Mouse (Mus musculus): Measurements from ENCODE around the gene Bub1b. TPM values are rescaled to one million over a fixed set of nuclear protein-coding genes. Genes with fewer than 3 reads are reported as not detected.
A peak's percentile ranks its signal among the peaks of the same experiment; 100 is the strongest.
"Not testable (repeated sequence)": the region's sequence is repeated elsewhere in the genome, so short reads cannot be mapped to it uniquely, and the experiment has no call there.

Bub1b gene
- polyA plus RNA-seq (2011; ENCODE audit: insufficient read length, low read depth, missing spikeins): 44.7 and 75.2 TPM in 2 replicates

- TF ChIP-seq POLR2A (IDR thresholded peaks at IDR 0.05; ENCODE audit: low read depth, low read length) (peak; percentile 55; the same call in 1 of the 2 replicates), CTCF (IDR thresholded peaks at IDR 0.05; ENCODE audit: borderline replicate concordance, insufficient read depth, low read length) (no peak)
These were observed at the start of gene Bub1b for GRCm38 (mm10) chr2:118597673-118598568. Bub1b (plus strand) TSS chr2:118598211.

DNA sequence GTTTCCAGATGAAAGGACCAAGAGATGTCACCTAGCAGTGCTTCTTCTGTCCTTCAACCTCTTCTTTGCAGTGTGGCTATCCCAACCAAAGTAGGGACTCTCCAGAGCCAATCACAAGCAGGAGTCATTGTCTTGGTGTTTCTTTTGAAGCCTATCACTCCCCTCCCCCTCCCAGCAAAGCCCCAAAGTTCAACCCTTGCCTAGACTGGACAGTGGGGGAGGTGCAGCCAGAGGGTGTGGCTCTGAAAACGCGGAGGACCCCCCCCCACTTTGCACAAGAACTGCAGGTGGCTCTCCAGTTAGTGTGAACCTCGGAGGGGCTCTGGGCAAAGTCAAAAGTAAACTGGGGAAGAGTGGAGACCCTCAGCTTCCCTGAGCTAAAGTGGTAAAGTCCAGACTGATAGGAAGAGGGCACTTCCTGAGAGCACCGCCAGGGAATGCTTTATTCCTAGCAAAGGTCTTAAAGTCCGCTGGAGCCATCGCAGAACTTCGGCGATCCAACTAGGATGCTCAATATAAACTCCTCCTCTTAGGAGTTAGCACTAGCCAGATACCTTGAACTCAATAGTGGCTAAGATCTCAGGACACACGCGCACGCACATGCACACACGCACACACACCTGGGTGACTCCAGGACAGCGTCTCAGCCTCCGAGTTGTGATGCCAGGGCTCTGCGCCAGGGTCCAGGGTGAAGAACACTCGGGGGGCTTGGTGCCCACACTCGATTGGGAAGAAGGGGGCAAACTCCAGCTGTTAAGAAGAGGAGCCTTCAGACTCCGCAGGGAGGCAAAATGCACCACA is 49.4 kb upstream of the Bub1b start:
- peaks cover 30% of the 10 kb centered on the region for H3K4me1 ChIP-seq (ENCODE audit: control insufficient read depth, insufficient read depth, low read length)

More at GRCm38 (mm10) chr2:118597673-118598568, at the start of gene Bub1b:
- Histone ChIP-seq H3K4me3 (ENCODE audit: insufficient read depth, low read length) (peak within 1 kb of the TSS; percentile 96), H3K4me1 (ENCODE audit: control insufficient read depth, insufficient read depth, low read length) (no peaks in the 10 kb centered on the region), H3K27ac (ENCODE audit: insufficient read depth, low read length) (no peak within 1 kb of the TSS)

DNA sequence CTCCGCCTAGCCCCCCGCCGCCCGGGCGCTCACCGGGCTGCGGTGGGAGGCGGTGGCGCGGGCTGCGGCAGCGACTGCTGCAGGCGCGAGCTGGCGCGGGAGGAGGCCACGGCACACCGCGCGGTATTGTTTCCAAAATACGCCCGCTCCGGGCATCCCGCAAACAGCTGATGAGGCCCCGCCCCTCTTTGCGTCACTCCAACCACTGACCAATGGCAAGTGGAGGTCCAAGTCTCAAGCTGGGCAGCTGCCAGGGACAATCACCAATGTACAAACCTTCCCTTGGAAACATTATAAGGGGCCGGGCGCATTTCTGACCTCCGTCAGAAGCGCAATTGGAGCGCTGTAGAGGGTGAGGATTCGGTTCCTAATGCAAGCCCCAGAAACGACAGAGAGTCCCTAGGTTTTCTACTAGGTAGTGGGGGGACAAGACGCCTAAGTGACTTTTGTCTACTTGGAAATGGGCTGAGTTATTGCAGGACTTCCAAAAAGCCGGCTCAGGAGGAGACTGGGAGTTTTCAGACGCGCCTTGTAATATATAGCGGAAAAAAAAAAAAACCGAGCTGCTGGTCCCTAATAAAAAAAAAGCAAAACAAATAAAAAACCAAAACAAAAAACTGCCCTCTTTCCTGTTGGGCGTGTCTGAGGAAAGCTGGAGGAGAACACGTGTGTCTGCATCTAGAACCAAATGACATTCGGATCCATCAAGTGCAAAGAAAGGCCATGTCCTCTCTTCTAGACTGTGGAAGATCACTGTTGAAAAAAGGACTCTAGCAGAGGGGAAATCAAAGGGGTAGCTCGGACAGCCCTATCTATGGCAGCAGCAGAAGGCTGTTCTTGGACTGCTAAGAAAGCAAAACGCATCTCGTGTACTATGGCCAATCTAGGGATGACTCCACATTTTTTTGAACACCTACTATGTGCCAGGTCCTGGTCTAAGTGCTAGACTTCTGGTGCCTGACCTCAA is 48.2 kb upstream of the Bub1b start, which contains the start of gene Bmf:
Gene Bmf (minus strand): TSS at position 181 of the 967 bp plus-strand sequence.
- peaks cover 28% of the 10 kb centered on the region for H3K4me1 ChIP-seq (ENCODE audit: control insufficient read depth, insufficient read depth, low read length)
- no peak within 1 kb of the TSS for H3K27ac ChIP-seq (ENCODE audit: insufficient read depth, low read length)
- TF ChIP-seq CTCF (IDR thresholded peaks at IDR 0.05; ENCODE audit: borderline replicate concordance, insufficient read depth, low read length): no peak
- peak; percentile 52; the same call in 1 of the 2 replicates for TF ChIP-seq POLR2A (IDR thresholded peaks at IDR 0.05; ENCODE audit: low read depth, low read length)

More for the DNA sequence above, 49.4 kb upstream of the Bub1b start:
- peak overlapping the region; percentile 68 for H3K4me3 ChIP-seq (ENCODE audit: insufficient read depth, low read length)
- no peak for TF ChIP-seq CTCF (IDR thresholded peaks at IDR 0.05; ENCODE audit: borderline replicate concordance, insufficient read depth, low read length)
- TF ChIP-seq POLR2A (IDR thresholded peaks at IDR 0.05; ENCODE audit: low read depth, low read length): no peak
- H3K27ac ChIP-seq (ENCODE audit: insufficient read depth, low read length): no peak overlapping the region

DNA sequence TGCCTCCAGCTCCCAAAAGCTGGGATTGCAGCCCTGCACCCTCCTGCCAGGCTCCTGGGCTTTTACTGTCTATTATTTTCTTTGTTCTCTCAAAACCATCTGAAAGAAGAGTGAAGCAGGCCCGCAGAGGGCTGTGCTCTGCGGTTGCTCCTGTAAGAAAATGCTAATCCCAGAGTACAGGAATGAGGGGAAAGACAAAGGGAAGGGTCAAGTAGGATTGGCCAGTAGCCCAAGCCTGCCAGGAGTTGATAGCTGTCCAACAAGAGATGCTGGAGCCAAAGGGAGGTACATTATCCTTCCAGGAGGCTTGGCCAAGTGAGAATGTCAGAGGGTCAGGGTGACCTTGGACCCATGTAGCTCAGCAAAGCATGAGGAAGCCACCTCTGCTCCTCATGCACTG is 46.4 kb upstream of the Bub1b start:
- no peak overlapping the region for H3K4me3 ChIP-seq (ENCODE audit: insufficient read depth, low read length)
- no peak overlapping the region for H3K27ac ChIP-seq (ENCODE audit: insufficient read depth, low read length)
- H3K4me1 ChIP-seq (ENCODE audit: control insufficient read depth, insufficient read depth, low read length): peaks cover 14% of the 10 kb centered on the region
- TF ChIP-seq CTCF (IDR thresholded peaks at IDR 0.05; ENCODE audit: borderline replicate concordance, insufficient read depth, low read length) (no peak), POLR2A (IDR thresholded peaks at IDR 0.05; ENCODE audit: low read depth, low read length) (no peak)

More for the DNA sequence above, 48.2 kb upstream of the Bub1b start, which contains the start of gene Bmf:
- H3K4me3 ChIP-seq (ENCODE audit: insufficient read depth, low read length): peak within 1 kb of the TSS; percentile 68

GRCm38 (mm10) chr2:118554356-118554990 is 43.5 kb upstream of the Bub1b start:
- H3K4me3 ChIP-seq (ENCODE audit: insufficient read depth, low read length): peak overlapping the region; percentile 42
- H3K4me1 ChIP-seq (ENCODE audit: control insufficient read depth, insufficient read depth, low read length); H3K27ac ChIP-seq (ENCODE audit: insufficient read depth, low read length): not testable (repeated sequence)

DNA sequence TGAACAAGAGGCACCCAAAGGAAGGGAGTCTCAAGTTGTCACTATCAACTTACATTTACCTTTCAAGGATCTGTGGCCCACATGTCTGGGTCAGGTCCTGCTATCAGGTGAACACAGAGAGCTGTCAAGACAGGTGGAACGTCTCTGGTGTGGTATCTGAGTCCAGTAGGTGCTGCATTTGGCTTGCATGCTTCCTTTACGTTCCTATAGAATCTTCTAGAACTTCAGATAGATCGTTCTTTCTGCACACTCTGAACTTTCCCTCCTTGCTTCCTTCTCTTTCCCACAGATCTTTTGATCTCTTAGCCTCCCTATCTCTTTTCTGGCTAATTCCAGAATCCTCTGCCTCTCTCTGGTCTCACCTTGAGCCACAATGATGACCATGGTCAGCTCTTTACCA is 39.6 kb upstream of the Bub1b start:
- Histone ChIP-seq H3K27ac (ENCODE audit: insufficient read depth, low read length) (no peak overlapping the region), H3K4me3 (ENCODE audit: insufficient read depth, low read length) (no peak overlapping the region), H3K4me1 (ENCODE audit: control insufficient read depth, insufficient read depth, low read length) (no peaks in the 10 kb centered on the region)
- no peak for TF ChIP-seq CTCF (IDR thresholded peaks at IDR 0.05; ENCODE audit: borderline replicate concordance, insufficient read depth, low read length)
- TF ChIP-seq POLR2A (IDR thresholded peaks at IDR 0.05; ENCODE audit: low read depth, low read length): no peak

GRCm38 (mm10) chr2:118562015-118562414 is 36.0 kb upstream of the Bub1b start:
- TF ChIP-seq POLR2A (IDR thresholded peaks at IDR 0.05; ENCODE audit: low read depth, low read length): no peak
- TF ChIP-seq CTCF (IDR thresholded peaks at IDR 0.05; ENCODE audit: borderline replicate concordance, insufficient read depth, low read length): no peak
- no peak overlapping the region for H3K4me3 ChIP-seq (ENCODE audit: insufficient read depth, low read length)
- no peaks in the 10 kb centered on the region for H3K4me1 ChIP-seq (ENCODE audit: control insufficient read depth, insufficient read depth, low read length)
- no peak overlapping the region for H3K27ac ChIP-seq (ENCODE audit: insufficient read depth, low read length)

DNA sequence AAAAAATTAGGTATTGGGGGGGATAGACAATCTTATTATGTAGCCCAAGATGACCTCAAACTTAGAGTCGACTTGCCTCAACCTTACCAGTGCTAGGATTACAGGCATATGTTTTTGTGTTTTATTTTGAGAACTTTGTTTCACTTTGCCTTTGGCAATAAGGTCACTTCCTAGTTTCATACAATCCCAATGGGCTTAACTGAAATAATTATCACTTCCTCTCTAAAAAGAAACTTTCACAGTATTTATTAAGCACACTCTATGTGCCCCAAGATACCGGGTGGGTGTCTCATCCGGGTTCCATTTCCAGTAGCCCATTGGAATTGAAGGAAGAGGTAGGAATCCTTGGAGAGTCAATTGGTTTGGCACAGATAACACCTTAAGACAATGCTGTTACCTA is 35.6 kb upstream of the Bub1b start:
- Histone ChIP-seq H3K27ac (ENCODE audit: insufficient read depth, low read length) (no peak overlapping the region), H3K4me1 (ENCODE audit: control insufficient read depth, insufficient read depth, low read length) (no peaks in the 10 kb centered on the region), H3K4me3 (ENCODE audit: insufficient read depth, low read length) (no peak overlapping the region)
- no peak for TF ChIP-seq POLR2A (IDR thresholded peaks at IDR 0.05; ENCODE audit: low read depth, low read length)
- no peak for TF ChIP-seq CTCF (IDR thresholded peaks at IDR 0.05; ENCODE audit: borderline replicate concordance, insufficient read depth, low read length)
